Mouse (Mus musculus) embryonic facial prominence, embryonic 11.5 days (tissue): Measurements from ENCODE around the gene RPS10-NUDT3. TPM values are rescaled to one million over a fixed set of nuclear protein-coding genes. Genes with fewer than 3 reads are reported as not detected.
A peak's percentile ranks its signal among the peaks of the same experiment; 100 is the strongest.

Experiments used
- ATAC-seq: fragments of 200-750 bp; cut with Nextera tagmentation; replicated peaks from 2 replicates; pipeline ENCODE4 v1.8.0; 2017; ENCODE audit warnings: low read depth; ENCODE audit not compliant: insufficient number of reproducible peaks, low FRiP score, low TSS enrichment
- DNase-seq: peaks from one replicate; pipeline ENCODE4 v3.0.0-alpha.2; 2015; ENCODE audit warnings: low spot score
- H3K27ac ChIP-seq: fragments of 300-500 bp; sonication (generic); replicated peaks from 2 replicates; pipeline ENCODE4 v1.5.1; 2014; ENCODE audit warnings: mild to moderate bottlenecking, low read depth, low read length, control low read depth
- H3K27me3 ChIP-seq: fragments of 300-500 bp; sonication (generic); 2 replicates; pipeline ENCODE4 v1.6.1; 2014; ENCODE audit warnings: mild to moderate bottlenecking, low read length, moderate library complexity, mixed read lengths; ENCODE audit not compliant: control insufficient read depth, insufficient read depth
- H3K36me3 ChIP-seq: fragments of 300-500 bp; sonication (generic); replicated peaks from 2 replicates; pipeline ENCODE4 v1.6.1; 2014; ENCODE audit warnings: low read depth, mild to moderate bottlenecking, low read length, moderate library complexity, mixed read lengths; ENCODE audit not compliant: control insufficient read depth, insufficient read depth
- H3K4me1 ChIP-seq: fragments of 300-500 bp; sonication (generic); 2 replicates; pipeline ENCODE4 v1.6.1; 2014; ENCODE audit warnings: low read length, mixed read lengths; ENCODE audit not compliant: control insufficient read depth, insufficient read depth
- H3K4me2 ChIP-seq: fragments of 300-500 bp; sonication (generic); 2 replicates; pipeline ENCODE4 v1.6.1; 2014; ENCODE audit warnings: low read depth, mild to moderate bottlenecking, control low read depth, low read length, moderate library complexity
- H3K4me3 ChIP-seq: fragments of 300-500 bp; sonication (generic); 2 replicates; pipeline ENCODE4 v1.5.1; 2014; ENCODE audit warnings: low read depth, low read length, control low read depth
- H3K9ac ChIP-seq: fragments of 300-500 bp; sonication (generic); replicated peaks from 2 replicates; pipeline ENCODE4 v1.6.1; 2014; ENCODE audit warnings: mild to moderate bottlenecking, control low read depth, low read length
- H3K9me3 ChIP-seq: fragments of 300-500 bp; sonication (generic); replicated peaks from 2 replicates; pipeline ENCODE4 v1.6.1; 2016; ENCODE audit warnings: mild to moderate bottlenecking, low read length, inconsistent platforms, mixed read lengths; ENCODE audit not compliant: control insufficient read depth
- WGBS: fragments of 180-500 bp; shearing (Covaris S2); extraction: QIAGEN DNeasy Blood & Tissue Kit; methylation state at CpG from one replicate; pipeline ENCODE4 v1.1.7; 2014; 5-methylcytosine and 5-hydroxymethylcytosine counted together
- polyA plus RNA-seq: library from polyadenylated mRNA; unstranded; fragments of >200 nt; fragmentation: Nextera tagmentation; extraction: Ambion mirVana; gene quantifications from 2 replicates; pipeline ENCODE4 v1.2.1, GENCODE M21; 2014

Gene RPS10-NUDT3
- polyA plus RNA-seq, 1 experiment from 2014 or later: not detected

GRCm38 (mm10) chr17:27563771-27564244 is 71.2 kb downstream of the RPS10-NUDT3 start:
- Histone ChIP-seq H3K4me3 (no peak overlapping the region), H3K27ac (no peak overlapping the region), H3K9ac (no peak overlapping the region; the same call in 1 of the 2 replicates), H3K4me2 (no peak overlapping the region; the same call in 1 of the 2 replicates), H3K36me3 (no peaks in the 10 kb centered on the region), H3K27me3 (no peaks in the 10 kb centered on the region), H3K9me3 (no peaks in the 10 kb centered on the region), H3K4me1 (peaks cover 10% of the 10 kb centered on the region)
- DNase-seq (no peak), ATAC-seq (no peak)
- 55% methylated on average over 7 of the region's 7 CpGs for WGBS

GRCm38 (mm10) chr17:27561809-27562526 is 73.1 kb downstream of the RPS10-NUDT3 start:
- Histone ChIP-seq H3K4me3 (no peak overlapping the region), H3K4me2 (no peak overlapping the region), H3K27ac (no peak overlapping the region), H3K9me3 (no peaks in the 10 kb centered on the region), H3K9ac (no peak overlapping the region), H3K4me1 (peaks cover 11% of the 10 kb centered on the region), H3K27me3 (no peaks in the 10 kb centered on the region), H3K36me3 (no peaks in the 10 kb centered on the region)
- DNase-seq: no peak
- ATAC-seq: no peak
- 60% methylated on average over 8 of the region's 11 CpGs for whole genome bisulfite sequencing

GRCm38 (mm10) chr17:27560926-27561480 is 74.0 kb downstream of the RPS10-NUDT3 start:
- no peak for ATAC-seq
- 87% methylated on average over 13 of the region's 13 CpGs for WGBS

GRCm38 (mm10) chr17:27559596-27559995 is 75.4 kb downstream of the RPS10-NUDT3 start:
- DNase-seq (no peak), ATAC-seq (no peak)
- Histone ChIP-seq H3K36me3 (no peaks in the 10 kb centered on the region), H3K4me1 (peaks cover 8% of the 10 kb centered on the region; the same call in 1 of the 2 replicates), H3K27me3 (no peaks in the 10 kb centered on the region), H3K4me3 (no peak overlapping the region), H3K4me2 (peak overlapping the region; percentile 86; the same call in 1 of the 2 replicates), H3K9ac (no peak overlapping the region), H3K9me3 (no peaks in the 10 kb centered on the region), H3K27ac (no peak overlapping the region)
- 56% methylated on average over 10 of the region's 12 CpGs for WGBS

More at GRCm38 (mm10) chr17:27560926-27561480, 74.0 kb downstream of the RPS10-NUDT3 start:
- H3K9me3 ChIP-seq: no peaks in the 10 kb centered on the region
- H3K9ac ChIP-seq: no peak overlapping the region
- no peak overlapping the region for H3K27ac ChIP-seq
- H3K4me3 ChIP-seq: no peak overlapping the region
- no peak for DNase-seq
- H3K36me3 ChIP-seq: no peaks in the 10 kb centered on the region
- H3K4me2 ChIP-seq: no peak overlapping the region
- peaks cover 11% of the 10 kb centered on the region for H3K4me1 ChIP-seq
- no peaks in the 10 kb centered on the region for H3K27me3 ChIP-seq

GRCm38 (mm10) chr17:27558845-27559244 is 76.2 kb downstream of the RPS10-NUDT3 start:
- H3K36me3 ChIP-seq: no peaks in the 10 kb centered on the region
- no peaks in the 10 kb centered on the region for H3K27me3 ChIP-seq
- 12% methylated on average over 5 of the region's 5 CpGs for WGBS
- H3K9ac ChIP-seq: peak overlapping the region; percentile 33
- no peaks in the 10 kb centered on the region for H3K9me3 ChIP-seq
- peak overlapping the region; percentile 86 for H3K4me2 ChIP-seq
- DNase-seq (no peak), ATAC-seq (no peak)
- peaks cover 6% of the 10 kb centered on the region; the same call in 1 of the 2 replicates for H3K4me1 ChIP-seq
- H3K4me3 ChIP-seq: peak overlapping the region; percentile 75
- no peak overlapping the region for H3K27ac ChIP-seq

GRCm38 (mm10) chr17:27557927-27558661 is 76.9 kb downstream of the RPS10-NUDT3 start:
- DNase-seq (no peak), ATAC-seq (no peak)
- peak overlapping the region; percentile 99 for H3K27ac ChIP-seq
- H3K4me1 ChIP-seq: peaks cover 6% of the 10 kb centered on the region; the same call in 1 of the 2 replicates
- H3K9ac ChIP-seq: peak overlapping the region; percentile 96
- H3K36me3 ChIP-seq: no peaks in the 10 kb centered on the region
- no peaks in the 10 kb centered on the region for H3K27me3 ChIP-seq
- H3K4me2 ChIP-seq: peak overlapping the region; percentile 86
- WGBS: under 1% methylated on average over 14 of the region's 14 CpGs
- H3K4me3 ChIP-seq: peak overlapping the region; percentile 75
- H3K9me3 ChIP-seq: no peaks in the 10 kb centered on the region

GRCm38 (mm10) chr17:27557181-27557926 is 77.7 kb downstream of the RPS10-NUDT3 start:
- WGBS: under 1% methylated on average over 37 of the region's 75 CpGs
- ATAC-seq (peak; percentile 3; the same call in 1 of the 2 replicates), DNase-seq (peak; percentile 85)
- Histone ChIP-seq H3K27me3 (no peaks in the 10 kb centered on the region), H3K4me3 (peak overlapping the region; percentile 75), H3K4me2 (peak overlapping the region; percentile 86), H3K27ac (peak overlapping the region; percentile 99), H3K9me3 (no peaks in the 10 kb centered on the region), H3K36me3 (no peaks in the 10 kb centered on the region), H3K9ac (peak overlapping the region; percentile 96), H3K4me1 (peaks cover 6% of the 10 kb centered on the region; the same call in 1 of the 2 replicates)
